Mouse (Mus musculus): ENCODE measurements around the gene Clybl. TPM values are rescaled to one million over a fixed set of nuclear protein-coding genes. Genes with fewer than 3 reads are reported as not detected.
A peak's percentile ranks its signal among the peaks of the same experiment; 100 is the strongest.

Clybl gene
- polyA plus RNA-seq, 1 experiment, result 30.9 TPM

DNA sequence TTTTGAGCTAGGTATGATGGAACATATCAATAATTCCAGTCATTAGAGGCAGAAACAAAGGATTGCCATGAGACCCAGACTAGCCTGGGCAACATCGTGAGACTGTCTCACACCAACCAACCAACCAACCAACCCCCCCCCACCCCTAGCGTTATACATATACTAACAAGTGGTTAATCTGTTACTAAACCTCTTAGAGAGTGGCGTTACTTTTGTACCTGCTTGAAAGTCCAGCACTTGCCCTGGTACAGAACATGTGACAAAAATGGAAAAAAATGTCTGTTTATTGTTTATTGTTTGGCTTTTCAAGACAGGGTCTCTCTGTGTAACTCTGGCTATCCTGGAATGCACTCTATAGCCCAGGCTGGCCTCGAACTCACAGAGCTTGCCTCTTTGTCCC is 35.7 kb downstream of the Clybl start:
- no peaks in the 10 kb centered on the region for H3K79me2 ChIP-seq (ENCODE audit: control insufficient read depth, insufficient read depth)
- TF ChIP-seq TCF12 (IDR thresholded peaks at IDR 0.05; ENCODE audit: insufficient read depth, poor library complexity, severe bottlenecking) (no peak), E2F4 (IDR thresholded peaks at IDR 0.05; ENCODE audit: insufficient read depth) (no peak), SRF (IDR thresholded peaks at IDR 0.05; ENCODE audit: control insufficient read depth, insufficient read length, low read depth) (no peak), TCF3 (IDR thresholded peaks at IDR 0.05; ENCODE audit: insufficient read length, low read depth) (no peak), CEBPB (IDR thresholded peaks at IDR 0.05; ENCODE audit: insufficient read depth, poor library complexity, severe bottlenecking) (no peak), REST (IDR thresholded peaks at IDR 0.05; ENCODE audit: insufficient read depth, insufficient read length) (no peak), USF1 (IDR thresholded peaks at IDR 0.05; ENCODE audit: low read depth) (no peak), MYOG (IDR thresholded peaks at IDR 0.05; ENCODE audit: control insufficient read depth in 1 of 3, insufficient read depth in 1 of 3, insufficient read length in 2 of 3, low read depth in 2 of 3) (no peak), MAX (IDR thresholded peaks at IDR 0.05; ENCODE audit: low read depth) (no peak), POLR2AphosphoS2 (IDR thresholded peaks at IDR 0.05; ENCODE audit: insufficient read length, low read depth) (no peak), POLR2A (IDR thresholded peaks at IDR 0.05; ENCODE audit: insufficient read length, low read depth) (no peak), MYOD1 (IDR thresholded peaks at IDR 0.05; ENCODE audit: control insufficient read depth in 1 of 3, insufficient read length in 2 of 3, low read depth in 2 of 3) (no peak)
- no peak overlapping the region for H3K4me3 ChIP-seq
- no peak overlapping the region for H3ac ChIP-seq (ENCODE audit: control insufficient read depth, insufficient read length)
- no peaks in the 10 kb centered on the region for H3K27me3 ChIP-seq (ENCODE audit: control insufficient read depth, insufficient read depth, insufficient read length)
- H3K36me3 ChIP-seq (ENCODE audit: control insufficient read depth, insufficient read depth), result no peaks in the 10 kb centered on the region
- no peak overlapping the region for H3K4me2 ChIP-seq (ENCODE audit: low read depth)

DNA sequence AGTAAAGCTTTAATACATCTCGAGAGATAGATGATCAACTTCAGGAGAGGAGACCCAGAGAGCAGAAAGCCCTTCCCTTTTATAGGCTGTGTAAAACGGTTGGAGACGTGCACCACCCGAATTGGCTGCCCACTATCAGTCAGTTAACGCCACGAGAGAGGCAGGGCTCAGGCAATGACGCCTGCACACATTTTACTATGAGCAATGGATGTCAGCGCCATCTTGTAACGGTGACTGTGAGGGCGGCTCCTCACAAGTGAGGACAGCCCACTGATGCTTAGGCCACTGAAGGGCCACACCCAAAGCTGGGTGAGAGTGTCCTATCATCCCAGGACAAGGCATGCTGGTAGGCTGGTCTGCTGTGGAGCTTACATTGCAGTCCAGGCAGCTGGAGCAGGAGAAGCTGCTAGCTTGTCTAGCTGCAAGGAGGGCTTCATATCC is 41.5 kb downstream of the Clybl start:
- H3K79me2 ChIP-seq (ENCODE audit: control insufficient read depth, insufficient read depth), result no peaks in the 10 kb centered on the region
- no peaks in the 10 kb centered on the region for H3K36me3 ChIP-seq (ENCODE audit: control insufficient read depth, insufficient read depth)
- H3ac ChIP-seq (ENCODE audit: control insufficient read depth, insufficient read length), result no peak overlapping the region
- no peak overlapping the region for H3K4me3 ChIP-seq
- no peaks in the 10 kb centered on the region for H3K27me3 ChIP-seq (ENCODE audit: control insufficient read depth, insufficient read depth, insufficient read length)
- H3K4me2 ChIP-seq (ENCODE audit: low read depth), result no peak overlapping the region
- no peak for TF ChIP-seq POLR2A (IDR thresholded peaks at IDR 0.05; ENCODE audit: insufficient read length, low read depth)
- TF ChIP-seq MYOD1 (IDR thresholded peaks at IDR 0.05; ENCODE audit: control insufficient read depth in 1 of 3, insufficient read length in 2 of 3, low read depth in 2 of 3), result no peak
- no peak for TF ChIP-seq CEBPB (IDR thresholded peaks at IDR 0.05; ENCODE audit: insufficient read depth, poor library complexity, severe bottlenecking)
- no peak for TF ChIP-seq SRF (IDR thresholded peaks at IDR 0.05; ENCODE audit: control insufficient read depth, insufficient read length, low read depth)
- TF ChIP-seq MAX (IDR thresholded peaks at IDR 0.05; ENCODE audit: low read depth), result no peak
- no peak for TF ChIP-seq POLR2AphosphoS2 (IDR thresholded peaks at IDR 0.05; ENCODE audit: insufficient read length, low read depth)
- no peak for TF ChIP-seq REST (IDR thresholded peaks at IDR 0.05; ENCODE audit: insufficient read depth, insufficient read length)
- no peak for TF ChIP-seq USF1 (IDR thresholded peaks at IDR 0.05; ENCODE audit: low read depth)
- TF ChIP-seq MYOG (IDR thresholded peaks at IDR 0.05; ENCODE audit: control insufficient read depth in 1 of 3, insufficient read depth in 1 of 3, insufficient read length in 2 of 3, low read depth in 2 of 3), result no peak
- TF ChIP-seq TCF12 (IDR thresholded peaks at IDR 0.05; ENCODE audit: insufficient read depth, poor library complexity, severe bottlenecking), result no peak
- no peak for TF ChIP-seq E2F4 (IDR thresholded peaks at IDR 0.05; ENCODE audit: insufficient read depth)
- no peak for TF ChIP-seq TCF3 (IDR thresholded peaks at IDR 0.05; ENCODE audit: insufficient read length, low read depth)

DNA sequence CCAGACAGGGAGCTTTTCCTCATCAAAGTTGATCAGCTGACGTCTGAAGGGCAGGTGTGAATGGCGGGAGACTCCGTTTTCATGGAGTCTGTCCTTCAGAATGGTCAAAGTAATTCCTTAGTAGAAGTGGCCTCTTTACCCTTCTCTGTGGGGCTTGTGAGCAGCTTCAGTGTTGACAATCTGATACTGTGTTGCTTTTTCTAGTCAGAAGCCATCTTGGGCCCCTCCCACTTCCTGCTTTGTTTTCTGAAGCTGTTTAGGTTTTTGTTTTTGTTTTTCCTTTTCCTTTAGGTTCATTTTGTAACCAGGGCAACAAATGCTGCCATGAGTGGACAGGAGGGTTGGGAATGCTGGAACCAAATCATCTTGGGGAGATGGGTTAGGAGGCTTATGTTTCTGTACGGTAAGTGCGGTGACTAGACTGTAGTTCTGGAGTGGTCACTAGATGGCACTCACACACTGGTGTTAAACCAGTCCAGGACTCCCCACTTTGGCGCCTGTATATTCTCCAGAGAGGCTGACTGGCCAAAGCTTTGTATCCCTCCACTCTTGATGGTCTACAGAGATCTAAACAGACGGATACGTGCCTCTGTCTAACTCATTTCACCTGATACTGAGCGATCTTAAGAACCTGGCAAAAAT is 42.1 kb downstream of the Clybl start:
- TF ChIP-seq MYOG (IDR thresholded peaks at IDR 0.05; ENCODE audit: control insufficient read depth in 1 of 3, insufficient read depth in 1 of 3, insufficient read length in 2 of 3, low read depth in 2 of 3) (no peak), TCF12 (IDR thresholded peaks at IDR 0.05; ENCODE audit: insufficient read depth, poor library complexity, severe bottlenecking) (no peak), REST (IDR thresholded peaks at IDR 0.05; ENCODE audit: insufficient read depth, insufficient read length) (no peak), MYOD1 (IDR thresholded peaks at IDR 0.05; ENCODE audit: control insufficient read depth in 1 of 3, insufficient read length in 2 of 3, low read depth in 2 of 3) (no peak), TCF3 (IDR thresholded peaks at IDR 0.05; ENCODE audit: insufficient read length, low read depth) (no peak), E2F4 (IDR thresholded peaks at IDR 0.05; ENCODE audit: insufficient read depth) (no peak), POLR2A (IDR thresholded peaks at IDR 0.05; ENCODE audit: insufficient read length, low read depth) (no peak), POLR2AphosphoS2 (IDR thresholded peaks at IDR 0.05; ENCODE audit: insufficient read length, low read depth) (no peak), SRF (IDR thresholded peaks at IDR 0.05; ENCODE audit: control insufficient read depth, insufficient read length, low read depth) (no peak), MAX (IDR thresholded peaks at IDR 0.05; ENCODE audit: low read depth) (no peak), USF1 (IDR thresholded peaks at IDR 0.05; ENCODE audit: low read depth) (no peak), CEBPB (IDR thresholded peaks at IDR 0.05; ENCODE audit: insufficient read depth, poor library complexity, severe bottlenecking) (no peak)
- H3K4me2 ChIP-seq (ENCODE audit: low read depth), result peak overlapping the region; percentile 10
- no peaks in the 10 kb centered on the region for H3K27me3 ChIP-seq (ENCODE audit: control insufficient read depth, insufficient read depth, insufficient read length)
- no peaks in the 10 kb centered on the region for H3K36me3 ChIP-seq (ENCODE audit: control insufficient read depth, insufficient read depth)
- no peak overlapping the region for H3ac ChIP-seq (ENCODE audit: control insufficient read depth, insufficient read length)
- no peak overlapping the region for H3K4me3 ChIP-seq
- H3K79me2 ChIP-seq (ENCODE audit: control insufficient read depth, insufficient read depth), result no peaks in the 10 kb centered on the region

DNA sequence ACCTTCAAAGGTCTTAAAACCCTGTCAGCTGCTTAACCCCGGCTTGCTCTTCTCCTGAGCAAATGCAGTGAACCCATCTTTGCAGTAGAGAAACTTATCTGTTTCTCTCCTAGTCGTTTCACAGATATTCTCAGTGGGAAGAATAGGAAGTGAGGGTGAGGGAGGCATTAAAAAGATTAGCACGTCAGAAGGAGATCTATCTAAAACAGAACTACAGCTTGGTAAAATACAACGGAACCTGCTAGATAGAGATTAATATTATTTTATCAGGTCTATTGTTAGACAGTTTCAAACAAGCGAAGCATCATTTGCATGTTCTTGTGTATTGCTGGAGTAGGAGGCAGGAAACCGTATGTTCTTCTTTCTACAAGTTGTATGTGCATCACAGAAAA is 42.6 kb downstream of the Clybl start:
- Histone ChIP-seq H3K4me2 (ENCODE audit: low read depth) (no peak overlapping the region), H3ac (ENCODE audit: control insufficient read depth, insufficient read length) (no peak overlapping the region), H3K79me2 (ENCODE audit: control insufficient read depth, insufficient read depth) (no peaks in the 10 kb centered on the region), H3K4me3 (no peak overlapping the region), H3K36me3 (ENCODE audit: control insufficient read depth, insufficient read depth) (no peaks in the 10 kb centered on the region), H3K27me3 (ENCODE audit: control insufficient read depth, insufficient read depth, insufficient read length) (no peaks in the 10 kb centered on the region)
- TF ChIP-seq E2F4 (IDR thresholded peaks at IDR 0.05; ENCODE audit: insufficient read depth) (no peak), SRF (IDR thresholded peaks at IDR 0.05; ENCODE audit: control insufficient read depth, insufficient read length, low read depth) (no peak), MYOD1 (IDR thresholded peaks at IDR 0.05; ENCODE audit: control insufficient read depth in 1 of 3, insufficient read length in 2 of 3, low read depth in 2 of 3) (no peak), TCF3 (IDR thresholded peaks at IDR 0.05; ENCODE audit: insufficient read length, low read depth) (no peak), USF1 (IDR thresholded peaks at IDR 0.05; ENCODE audit: low read depth) (no peak), TCF12 (IDR thresholded peaks at IDR 0.05; ENCODE audit: insufficient read depth, poor library complexity, severe bottlenecking) (no peak), CEBPB (IDR thresholded peaks at IDR 0.05; ENCODE audit: insufficient read depth, poor library complexity, severe bottlenecking) (no peak), MAX (IDR thresholded peaks at IDR 0.05; ENCODE audit: low read depth) (no peak), POLR2A (IDR thresholded peaks at IDR 0.05; ENCODE audit: insufficient read length, low read depth) (no peak), MYOG (IDR thresholded peaks at IDR 0.05; ENCODE audit: control insufficient read depth in 1 of 3, insufficient read depth in 1 of 3, insufficient read length in 2 of 3, low read depth in 2 of 3) (no peak), REST (IDR thresholded peaks at IDR 0.05; ENCODE audit: insufficient read depth, insufficient read length) (no peak), POLR2AphosphoS2 (IDR thresholded peaks at IDR 0.05; ENCODE audit: insufficient read length, low read depth) (no peak)
